Mouse (Mus musculus) forebrain, embryonic 16.5 days (tissue): ENCODE data around the gene Cyb5r1. TPM values are rescaled to one million over a fixed set of nuclear protein-coding genes. Genes with fewer than 3 reads are reported as not detected.
"Not testable (repeated sequence)": the region's sequence is repeated elsewhere in the genome, so short reads cannot be mapped to it uniquely, and the experiment has no call there.

Experiments
- ATAC-seq: fragments of 200-750 bp; cut with Nextera tagmentation; 2 replicates; pipeline ENCODE4 v1.8.0; 2017; ENCODE audit warnings: mild to moderate bottlenecking, moderate library complexity
- H3K27ac ChIP-seq: fragments of 300-500 bp; sonication (generic); 2 replicates; pipeline ENCODE4 v1.5.1; 2014; ENCODE audit warnings: low read length, control low read depth
- H3K27me3 ChIP-seq: fragments of 300-500 bp; sonication (generic); replicated peaks from 2 replicates; pipeline ENCODE4 v1.6.1; 2014; ENCODE audit warnings: low read length; ENCODE audit not compliant: control insufficient read depth, insufficient read depth
- H3K36me3 ChIP-seq: fragments of 300-500 bp; sonication (generic); 2 replicates; pipeline ENCODE4 v1.6.1; 2014; ENCODE audit not compliant: control insufficient read depth, insufficient read depth
- H3K4me1 ChIP-seq: fragments of 300-500 bp; sonication (generic); replicated peaks from 2 replicates; pipeline ENCODE4 v1.6.1; 2014; ENCODE audit warnings: low read length; ENCODE audit not compliant: control insufficient read depth, insufficient read depth
- H3K4me2 ChIP-seq: fragments of 300-500 bp; sonication (generic); 2 replicates; pipeline ENCODE4 v1.6.1; 2014; ENCODE audit warnings: mild to moderate bottlenecking, low read length, control low read depth
- H3K4me3 ChIP-seq: fragments of 300-500 bp; sonication (generic); replicated peaks from 2 replicates; pipeline ENCODE4 v1.5.1; 2014; ENCODE audit warnings: mild to moderate bottlenecking, low read length, control low read depth
- H3K9ac ChIP-seq: fragments of 300-500 bp; sonication (generic); replicated peaks from 2 replicates; pipeline ENCODE4 v1.6.1; 2014; ENCODE audit warnings: low read depth, low read length, control low read depth
- H3K9me3 ChIP-seq: fragments of 300-500 bp; sonication (generic); 2 replicates; pipeline ENCODE4 v1.6.1; 2016; ENCODE audit warnings: low read length; ENCODE audit not compliant: control insufficient read depth
- WGBS: fragments of 180-500 bp; shearing (Covaris S2); extraction: QIAGEN DNeasy Blood & Tissue Kit; methylation state at CpG from one replicate; pipeline ENCODE4 v1.1.7; 2014; 5-methylcytosine and 5-hydroxymethylcytosine counted together
- polyA plus RNA-seq: library from polyadenylated mRNA; unstranded; fragments of >200 nt; fragmentation: Nextera tagmentation; extraction: Ambion mirVana; gene quantifications from 2 replicates; pipeline ENCODE4 v1.2.1, GENCODE M21; 2015

Cyb5r1 gene
- polyA plus RNA-seq, 1 experiment from 2014 or later: 23.3 TPM

- Histone ChIP-seq H3K4me1 (peaks cover 8% of the 10 kb centered on the region), H3K27me3 (no peaks in the 10 kb centered on the region), H3K27ac (no peak overlapping the region), H3K36me3 (peaks cover 39% of the 10 kb centered on the region), H3K4me3 (no peak overlapping the region), H3K9ac (no peak overlapping the region), H3K9me3 (no peaks in the 10 kb centered on the region), H3K4me2 (no peak overlapping the region)
- ATAC-seq: no peak
- WGBS: 80% methylated on average over 10 of the region's 10 CpGs
Measured at GRCm38 (mm10) chr1:134423911-134424310, 18.6 kb downstream of the Cyb5r1 start.

GRCm38 (mm10) chr1:134426289-134426688 is 20.9 kb downstream of the Cyb5r1 start:
- Histone ChIP-seq H3K4me1 (no peaks in the 10 kb centered on the region), H3K27ac (no peak overlapping the region), H3K4me2 (no peak overlapping the region), H3K36me3 (peaks cover 45% of the 10 kb centered on the region), H3K9me3 (no peaks in the 10 kb centered on the region), H3K9ac (no peak overlapping the region), H3K4me3 (no peak overlapping the region), H3K27me3 (no peaks in the 10 kb centered on the region)
- WGBS: 85% methylated on average over 5 of the region's 5 CpGs
- ATAC-seq: no peak

- H3K27ac ChIP-seq: no peak overlapping the region
- H3K27me3 ChIP-seq: no peaks in the 10 kb centered on the region
- H3K4me1 ChIP-seq: no peaks in the 10 kb centered on the region
- no peak overlapping the region for H3K9ac ChIP-seq
- WGBS: 88% methylated on average over 10 of the region's 10 CpGs
- H3K9me3 ChIP-seq: no peaks in the 10 kb centered on the region
- peaks cover 20% of the 10 kb centered on the region for H3K36me3 ChIP-seq
- ATAC-seq: no peak
- H3K4me3 ChIP-seq: no peak overlapping the region
- H3K4me2 ChIP-seq: no peak overlapping the region
Measured at GRCm38 (mm10) chr1:134433002-134433401, 27.6 kb downstream of the Cyb5r1 start.

- no peak overlapping the region for H3K27ac ChIP-seq
- peaks cover 17% of the 10 kb centered on the region for H3K36me3 ChIP-seq
Measured at GRCm38 (mm10) chr1:134433473-134433872, 28.1 kb downstream of the Cyb5r1 start.

GRCm38 (mm10) chr1:134435414-134435813 is 30.1 kb downstream of the Cyb5r1 start:
- no peak overlapping the region for H3K4me2 ChIP-seq
- no peaks in the 10 kb centered on the region for H3K9me3 ChIP-seq
- H3K4me3 ChIP-seq: no peak overlapping the region
- WGBS: 31% methylated on average over 4 of the region's 4 CpGs
- no peak overlapping the region for H3K9ac ChIP-seq
- H3K27me3 ChIP-seq: no peaks in the 10 kb centered on the region
- H3K27ac ChIP-seq: no peak overlapping the region
- no peaks in the 10 kb centered on the region for H3K4me1 ChIP-seq
- peaks cover 13% of the 10 kb centered on the region for H3K36me3 ChIP-seq
- no peak for ATAC-seq

More at GRCm38 (mm10) chr1:134433473-134433872, 28.1 kb downstream of the Cyb5r1 start:
- H3K9me3 ChIP-seq: no peaks in the 10 kb centered on the region
- H3K4me1 ChIP-seq: no peaks in the 10 kb centered on the region
- WGBS: 95% methylated on average over 4 of the region's 4 CpGs
- H3K9ac ChIP-seq: no peak overlapping the region
- no peak overlapping the region for H3K4me2 ChIP-seq
- no peaks in the 10 kb centered on the region for H3K27me3 ChIP-seq
- no peak for ATAC-seq
- no peak overlapping the region for H3K4me3 ChIP-seq

- Histone ChIP-seq H3K9me3 (no peaks in the 10 kb centered on the region), H3K36me3 (no peaks in the 10 kb centered on the region), H3K4me3 (no peak overlapping the region), H3K4me1 (no peaks in the 10 kb centered on the region), H3K27ac (no peak overlapping the region), H3K9ac (no peak overlapping the region), H3K4me2 (no peak overlapping the region), H3K27me3 (no peaks in the 10 kb centered on the region)
- no peak for ATAC-seq
- WGBS: 90% methylated on average over 6 of the region's 6 CpGs
Measured at GRCm38 (mm10) chr1:134440437-134440836, 35.1 kb downstream of the Cyb5r1 start.

- not testable (repeated sequence) for H3K4me1 ChIP-seq, H3K4me2 ChIP-seq, ATAC-seq, H3K36me3 ChIP-seq, H3K27ac ChIP-seq, H3K4me3 ChIP-seq, H3K9me3 ChIP-seq, H3K9ac ChIP-seq, H3K27me3 ChIP-seq
- WGBS: 89% methylated on average over 6 of the region's 10 CpGs
Measured at GRCm38 (mm10) chr1:134441737-134442136, 36.4 kb downstream of the Cyb5r1 start.

GRCm38 (mm10) chr1:134442394-134442793 is 37.0 kb downstream of the Cyb5r1 start:
- Histone ChIP-seq H3K9me3 (no peaks in the 10 kb centered on the region), H3K4me2 (no peak overlapping the region), H3K27ac (no peak overlapping the region), H3K4me3 (no peak overlapping the region), H3K27me3 (no peaks in the 10 kb centered on the region), H3K4me1 (no peaks in the 10 kb centered on the region), H3K36me3 (no peaks in the 10 kb centered on the region), H3K9ac (no peak overlapping the region)
- WGBS: 96% methylated on average over 3 of the region's 3 CpGs
- ATAC-seq: no peak

- not testable (repeated sequence) for H3K4me2 ChIP-seq, H3K27me3 ChIP-seq, H3K4me3 ChIP-seq, H3K4me1 ChIP-seq, H3K9me3 ChIP-seq, H3K27ac ChIP-seq, ATAC-seq, H3K36me3 ChIP-seq, H3K9ac ChIP-seq
- WGBS: 88% methylated on average over 1 of the region's 1 CpGs
Measured at GRCm38 (mm10) chr1:134443288-134443687, 37.9 kb downstream of the Cyb5r1 start.

- Histone ChIP-seq H3K4me2 (no peak overlapping the region), H3K27ac (no peak overlapping the region), H3K9ac (no peak overlapping the region), H3K27me3 (no peaks in the 10 kb centered on the region), H3K4me3 (no peak overlapping the region), H3K4me1 (no peaks in the 10 kb centered on the region), H3K36me3 (no peaks in the 10 kb centered on the region), H3K9me3 (no peaks in the 10 kb centered on the region)
- ATAC-seq: no peak
- 85% methylated on average over 2 of the region's 2 CpGs for WGBS
Measured at GRCm38 (mm10) chr1:134445418-134445817, 40.1 kb downstream of the Cyb5r1 start.
